Mouse (Mus musculus): Measurements from ENCODE around the gene Ypel2. TPM values are rescaled to one million over a fixed set of nuclear protein-coding genes. Genes with fewer than 3 reads are reported as not detected.

Ypel2 gene
- polyA plus RNA-seq, 1 experiment, result 2.1 TPM

DNA sequence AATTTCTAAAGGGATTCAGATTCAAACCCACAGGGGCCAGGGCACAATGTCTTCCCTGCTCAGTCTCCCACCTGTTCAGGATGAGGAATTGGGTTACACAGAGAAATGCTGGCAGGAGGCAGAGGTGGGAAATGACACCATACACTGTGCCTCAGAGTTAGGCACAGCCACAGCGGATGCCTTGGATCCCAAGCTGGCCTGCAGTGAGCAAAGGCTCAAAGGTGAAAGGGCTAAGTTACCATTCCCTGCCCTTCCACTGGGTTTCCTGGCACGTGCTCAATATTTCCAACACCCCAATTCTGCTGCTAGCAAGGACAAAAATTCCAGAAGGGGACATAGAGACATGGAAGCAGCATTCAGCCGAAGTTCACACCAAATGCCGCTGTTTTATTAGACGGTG is 20.3 kb downstream of the Ypel2 start:
- no peak overlapping the region for H3K4me3 ChIP-seq (ENCODE audit: extremely low read depth, insufficient read depth, insufficient read length)
- 95% methylated on average over 5 of the region's 5 CpGs for WGBS
- no peak for DNase-seq (ENCODE audit: low read depth in 1 of 2, low spot score in 2 of 2)
- no peaks in the 10 kb centered on the region for H3K27me3 ChIP-seq (ENCODE audit: control insufficient read depth, insufficient read depth, low read length)
- H3K4me1 ChIP-seq (ENCODE audit: control insufficient read depth, insufficient read depth, insufficient read length), result no peaks in the 10 kb centered on the region
- no peak overlapping the region for H3K27ac ChIP-seq (ENCODE audit: insufficient read depth, low read length)
- H3K36me3 ChIP-seq (ENCODE audit: control insufficient read depth, insufficient read depth, low read length), result peaks cover 2% of the 10 kb centered on the region; the same call in 1 of the 2 replicates
- TF ChIP-seq POLR2A (IDR thresholded peaks at IDR 0.05; ENCODE audit: low read depth, low read length), result no peak
- TF ChIP-seq CTCF (IDR thresholded peaks at IDR 0.05; ENCODE audit: extremely low read depth, insufficient read depth, insufficient read length, insufficient replicate concordance), result no peak

DNA sequence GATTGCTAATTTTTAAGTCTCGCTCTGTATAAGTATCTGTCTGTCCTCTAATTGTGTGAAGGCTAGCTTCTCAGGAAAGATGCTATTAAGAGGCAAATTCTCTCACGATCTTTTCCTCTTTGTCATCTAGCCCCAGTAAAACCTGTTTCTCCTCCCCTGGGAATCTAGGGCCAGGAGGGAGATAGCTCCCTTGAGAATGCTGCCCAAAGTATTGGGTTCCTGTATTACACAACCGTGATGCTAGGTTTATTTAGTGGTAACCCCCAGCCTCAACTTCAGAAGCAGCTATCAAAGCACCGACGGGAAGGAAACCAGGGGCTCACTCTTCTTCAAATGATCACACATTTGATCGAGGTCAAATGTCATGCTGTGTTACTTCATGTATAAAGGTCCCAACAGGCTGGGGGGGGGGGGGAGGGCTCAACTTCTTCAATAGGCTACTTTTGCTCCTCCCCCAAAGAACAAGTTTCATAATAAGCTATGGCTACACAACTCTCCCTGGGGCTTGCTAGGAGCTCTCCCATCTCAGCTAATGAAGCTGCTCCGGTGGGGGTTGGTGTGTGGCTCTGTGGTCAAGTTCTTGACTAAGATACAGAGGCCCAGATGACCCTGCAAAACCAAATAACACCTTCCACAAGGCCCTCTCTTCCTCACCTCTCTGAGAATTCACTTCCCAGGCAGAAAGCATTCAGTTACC is 22.3 kb downstream of the Ypel2 start:
- peaks cover 2% of the 10 kb centered on the region; the same call in 1 of the 2 replicates for H3K36me3 ChIP-seq (ENCODE audit: control insufficient read depth, insufficient read depth, low read length)
- no peak overlapping the region for H3K4me3 ChIP-seq (ENCODE audit: extremely low read depth, insufficient read depth, insufficient read length)
- no peak overlapping the region for H3K27ac ChIP-seq (ENCODE audit: insufficient read depth, low read length)
- H3K4me1 ChIP-seq (ENCODE audit: control insufficient read depth, insufficient read depth, insufficient read length), result no peaks in the 10 kb centered on the region
- TF ChIP-seq POLR2A (IDR thresholded peaks at IDR 0.05; ENCODE audit: low read depth, low read length) (no peak), CTCF (IDR thresholded peaks at IDR 0.05; ENCODE audit: extremely low read depth, insufficient read depth, insufficient read length, insufficient replicate concordance) (no peak)
- DNase-seq (ENCODE audit: low read depth in 1 of 2, low spot score in 2 of 2), result no peak
- 52% methylated on average over 7 of the region's 7 CpGs for WGBS
- H3K27me3 ChIP-seq (ENCODE audit: control insufficient read depth, insufficient read depth, low read length), result no peaks in the 10 kb centered on the region

DNA sequence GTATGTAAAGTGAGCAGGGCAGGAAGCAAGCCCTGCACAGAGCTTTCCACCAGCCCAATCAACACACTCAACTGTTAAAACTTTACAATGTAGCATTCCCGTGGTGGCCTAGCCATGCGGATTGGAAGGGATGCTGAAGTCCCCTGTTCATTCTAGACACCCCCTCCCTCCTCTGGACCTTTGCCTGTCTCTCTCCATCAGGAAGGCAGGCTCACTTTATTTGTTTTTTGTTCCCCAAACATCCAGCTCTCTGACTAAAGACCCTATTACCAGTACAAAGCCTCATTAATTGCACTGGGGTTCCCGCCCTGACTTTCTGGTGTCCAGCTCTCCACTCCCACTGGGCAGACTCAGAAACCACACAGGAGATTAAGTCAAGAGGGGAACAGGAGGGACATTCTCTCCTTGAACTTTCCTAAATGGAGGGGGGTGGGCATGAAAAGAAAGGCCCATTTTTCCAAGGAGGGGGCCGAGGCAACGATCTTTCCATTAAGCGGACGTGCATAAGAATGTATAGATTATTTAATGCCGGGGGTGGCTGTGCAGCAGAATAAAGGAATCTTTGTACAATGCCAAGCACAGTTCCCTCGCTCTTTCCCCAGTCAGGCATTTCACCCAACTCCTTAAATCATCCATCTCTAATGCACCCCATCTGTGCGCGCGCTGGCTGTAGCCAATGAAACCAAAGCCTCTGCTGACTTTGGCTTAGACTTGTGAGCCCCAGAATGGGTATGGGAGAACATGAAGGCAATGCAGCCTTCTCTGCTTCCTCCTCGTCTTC is 24.3 kb downstream of the Ypel2 start:
- 91% methylated on average over 13 of the region's 13 CpGs for WGBS

DNA sequence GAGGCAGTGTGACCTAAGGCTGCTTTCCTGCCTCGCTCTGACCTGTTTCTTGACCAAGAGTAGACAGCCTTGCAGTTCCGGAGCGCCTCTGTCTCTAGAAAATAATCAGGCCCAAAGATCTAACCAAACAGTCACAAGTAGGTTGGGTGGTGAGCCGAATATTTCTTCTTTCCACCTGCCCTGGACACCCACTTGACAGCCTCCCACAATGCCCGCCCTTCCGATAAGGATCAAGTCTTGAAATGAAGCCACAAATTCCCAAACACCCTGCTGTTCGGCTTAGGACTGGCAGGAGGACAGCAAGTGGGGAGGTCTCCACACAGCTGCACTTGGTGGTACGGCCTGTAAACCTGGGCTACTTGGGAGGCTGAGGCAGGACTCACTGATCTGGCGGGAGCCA is 26.0 kb downstream of the Ypel2 start:
- H3K4me1 ChIP-seq (ENCODE audit: control insufficient read depth, insufficient read depth, insufficient read length), result no peaks in the 10 kb centered on the region
- H3K4me3 ChIP-seq (ENCODE audit: extremely low read depth, insufficient read depth, insufficient read length), result no peak overlapping the region
- TF ChIP-seq CTCF (IDR thresholded peaks at IDR 0.05; ENCODE audit: extremely low read depth, insufficient read depth, insufficient read length, insufficient replicate concordance), result no peak
- no peak for TF ChIP-seq POLR2A (IDR thresholded peaks at IDR 0.05; ENCODE audit: low read depth, low read length)
- no peaks in the 10 kb centered on the region for H3K27me3 ChIP-seq (ENCODE audit: control insufficient read depth, insufficient read depth, low read length)
- DNase-seq (ENCODE audit: low read depth in 1 of 2, low spot score in 2 of 2), result no peak
- H3K36me3 ChIP-seq (ENCODE audit: control insufficient read depth, insufficient read depth, low read length), result peaks cover 2% of the 10 kb centered on the region; the same call in 1 of the 2 replicates
- no peak overlapping the region for H3K27ac ChIP-seq (ENCODE audit: insufficient read depth, low read length)
- 90% methylated on average over 9 of the region's 9 CpGs for WGBS

More for the DNA sequence above, 24.3 kb downstream of the Ypel2 start:
- Histone ChIP-seq H3K4me3 (ENCODE audit: extremely low read depth, insufficient read depth, insufficient read length) (no peak overlapping the region), H3K36me3 (ENCODE audit: control insufficient read depth, insufficient read depth, low read length) (peaks cover 2% of the 10 kb centered on the region; the same call in 1 of the 2 replicates), H3K27me3 (ENCODE audit: control insufficient read depth, insufficient read depth, low read length) (no peaks in the 10 kb centered on the region), H3K27ac (ENCODE audit: insufficient read depth, low read length) (no peak overlapping the region), H3K4me1 (ENCODE audit: control insufficient read depth, insufficient read depth, insufficient read length) (no peaks in the 10 kb centered on the region)
- DNase-seq (ENCODE audit: low read depth in 1 of 2, low spot score in 2 of 2), result no peak
- TF ChIP-seq POLR2A (IDR thresholded peaks at IDR 0.05; ENCODE audit: low read depth, low read length) (no peak), CTCF (IDR thresholded peaks at IDR 0.05; ENCODE audit: extremely low read depth, insufficient read depth, insufficient read length, insufficient replicate concordance) (no peak)

DNA sequence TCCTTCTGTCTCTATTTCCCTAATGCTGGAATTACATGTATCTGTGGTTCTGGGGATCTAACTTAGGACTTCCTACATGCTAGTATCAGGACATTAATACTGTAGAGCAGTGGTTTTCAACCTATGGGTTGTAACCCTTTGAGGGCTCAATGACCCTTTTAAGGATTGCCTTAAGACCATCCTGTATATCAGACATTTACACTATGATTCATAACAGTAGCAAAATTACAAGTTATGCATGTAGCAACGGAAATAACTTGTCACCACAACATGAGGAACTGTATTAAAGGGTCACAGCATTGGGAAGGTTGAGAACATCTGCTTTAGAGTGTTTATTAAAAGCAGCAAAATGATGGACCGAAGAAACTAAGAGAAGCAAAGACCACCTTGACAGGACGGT is 26.8 kb downstream of the Ypel2 start:
- no peak for DNase-seq (ENCODE audit: low read depth in 1 of 2, low spot score in 2 of 2)
- H3K36me3 ChIP-seq (ENCODE audit: control insufficient read depth, insufficient read depth, low read length), result peaks cover 2% of the 10 kb centered on the region; the same call in 1 of the 2 replicates
- 72% methylated on average over 3 of the region's 3 CpGs for WGBS
- TF ChIP-seq POLR2A (IDR thresholded peaks at IDR 0.05; ENCODE audit: low read depth, low read length) (no peak), CTCF (IDR thresholded peaks at IDR 0.05; ENCODE audit: extremely low read depth, insufficient read depth, insufficient read length, insufficient replicate concordance) (no peak)
- no peaks in the 10 kb centered on the region for H3K4me1 ChIP-seq (ENCODE audit: control insufficient read depth, insufficient read depth, insufficient read length)
- H3K4me3 ChIP-seq (ENCODE audit: extremely low read depth, insufficient read depth, insufficient read length), result no peak overlapping the region
- no peaks in the 10 kb centered on the region for H3K27me3 ChIP-seq (ENCODE audit: control insufficient read depth, insufficient read depth, low read length)
- H3K27ac ChIP-seq (ENCODE audit: insufficient read depth, low read length), result no peak overlapping the region

DNA sequence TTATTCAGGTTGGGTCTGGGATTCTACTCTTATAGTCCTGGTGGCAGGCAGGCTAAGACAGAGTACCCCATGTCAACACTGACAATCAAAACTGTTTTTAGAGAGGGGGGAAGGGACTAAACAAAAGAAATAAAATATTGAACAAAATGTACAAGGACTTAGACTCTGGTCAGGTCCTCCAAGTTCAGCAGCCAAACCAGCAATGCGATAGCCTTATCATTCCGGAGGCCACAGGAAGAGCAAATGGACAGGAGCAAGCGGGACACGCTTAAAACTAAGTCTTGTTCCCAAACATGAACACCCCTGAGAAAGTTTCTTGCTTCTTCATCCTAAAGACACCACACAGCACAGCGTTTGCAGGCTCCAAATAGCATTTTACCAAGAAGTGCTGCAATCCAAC is 28.4 kb downstream of the Ypel2 start:
- Histone ChIP-seq H3K36me3 (ENCODE audit: control insufficient read depth, insufficient read depth, low read length) (peaks cover 2% of the 10 kb centered on the region; the same call in 1 of the 2 replicates), H3K27ac (ENCODE audit: insufficient read depth, low read length) (no peak overlapping the region), H3K4me1 (ENCODE audit: control insufficient read depth, insufficient read depth, insufficient read length) (no peaks in the 10 kb centered on the region), H3K27me3 (ENCODE audit: control insufficient read depth, insufficient read depth, low read length) (no peaks in the 10 kb centered on the region), H3K4me3 (ENCODE audit: extremely low read depth, insufficient read depth, insufficient read length) (no peak overlapping the region)
- TF ChIP-seq CTCF (IDR thresholded peaks at IDR 0.05; ENCODE audit: extremely low read depth, insufficient read depth, insufficient read length, insufficient replicate concordance), result no peak
- TF ChIP-seq POLR2A (IDR thresholded peaks at IDR 0.05; ENCODE audit: low read depth, low read length), result no peak
- WGBS, result 94% methylated on average over 5 of the region's 5 CpGs
- no peak for DNase-seq (ENCODE audit: low read depth in 1 of 2, low spot score in 2 of 2)
